Mouse (Mus musculus) testis, adult 2 months (tissue): ENCODE measurements at regions not wholly inside any gene's neighbourhood (a gene's known extent, or its start where the extent isn't known, plus 50 kb on each side); places are given as distances from the start of the nearest gene placed in this dataset.
"Not testable (repeated sequence)": the region's sequence is repeated elsewhere in the genome, so short reads cannot be mapped to it uniquely, and the experiment has no call there.

ENCODE experiments used
- CTCF ChIP-seq: fragments of 200-500 bp; IDR thresholded peaks from 2 replicates; pipeline ENCODE4 v1.5.1; 2012; ENCODE audit warnings: low read depth, mild to moderate bottlenecking, inconsistent platforms, low read length, moderate library complexity; ENCODE audit not compliant: control insufficient read depth, insufficient read depth, insufficient replicate concordance
- POLR2A ChIP-seq: fragments of 200-500 bp; IDR thresholded peaks from 2 replicates; pipeline ENCODE4 v1.6.1; 2012; ENCODE audit warnings: low read depth, mild to moderate bottlenecking, inconsistent platforms, low read length, moderate library complexity; ENCODE audit not compliant: control insufficient read depth

DNA sequence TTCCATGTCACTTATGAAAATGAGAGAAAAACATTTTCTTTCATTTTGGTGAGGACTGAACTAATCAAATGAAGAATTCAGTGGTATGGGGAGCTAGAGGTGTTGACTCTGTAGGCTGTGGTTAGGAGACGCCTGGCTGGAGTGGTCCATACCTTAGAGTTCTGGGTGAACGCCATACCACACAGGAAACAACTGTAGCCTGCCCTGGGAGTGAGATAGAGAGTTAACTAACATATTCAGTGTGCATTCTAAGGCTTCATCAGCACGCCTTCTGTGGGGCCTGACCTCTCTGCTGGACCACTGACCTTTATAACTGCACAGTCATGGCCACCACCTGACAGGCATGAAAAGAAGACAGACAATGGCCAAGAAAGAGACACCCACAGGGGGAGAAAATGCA is 240.7 kb downstream of the Gm21738 start:
- not testable (repeated sequence) for TF ChIP-seq POLR2A, CTCF
